Mouse (Mus musculus) layer of hippocampus, postnatal 10 days (tissue): Measurements from ENCODE around the gene Sptlc3. TPM values are rescaled to one million over a fixed set of nuclear protein-coding genes. Genes with fewer than 3 reads are reported as not detected.

Experiments
- DNase-seq, 2 experiments: peaks; one replicate each; pipeline ENCODE4 v3.0.0; 2021; ENCODE audit warnings: low spot score in 2 of 2
- long read RNA-seq: library from polyadenylated mRNA; stranded (forward); transcript quantifications from one replicate; pipeline ENCODE4 v2.0.0, GENCODE M21; 2023
- total RNA-seq, 2 experiments: library from RNA; stranded (reverse); gene quantifications; 2 replicates each; pipeline ENCODE4 v1.2.3; 2021

Gene Sptlc3
- total RNA-seq, result under 1 TPM in 1 of 2 experiments, not detected in 1; 0.21 TPM
- long read RNA-seq, result 0 reads

DNA sequence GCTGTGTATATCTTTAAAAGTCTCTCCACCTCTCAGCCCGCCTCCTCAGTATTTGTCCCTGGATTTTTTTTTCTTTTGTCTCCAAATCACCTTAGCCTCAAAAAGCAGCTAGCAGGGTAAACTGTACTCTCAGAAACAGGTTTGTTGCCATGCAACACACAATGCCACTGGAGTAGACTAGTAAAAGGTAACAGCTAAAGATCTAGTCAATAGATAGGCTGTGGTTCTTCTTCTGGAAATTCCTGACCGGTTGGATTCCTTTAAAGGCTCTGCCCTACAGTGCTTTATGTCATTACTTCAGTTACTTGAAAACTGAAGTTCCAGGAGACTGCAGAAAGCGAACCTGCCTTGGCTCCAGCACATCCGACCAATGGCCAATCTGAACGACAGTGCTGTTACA is at the start of gene Sptlc3:
TSS of gene Sptlc3 (plus strand) at position 78 of the 400 bp plus-strand sequence.
- no peak for DNase-seq

DNA sequence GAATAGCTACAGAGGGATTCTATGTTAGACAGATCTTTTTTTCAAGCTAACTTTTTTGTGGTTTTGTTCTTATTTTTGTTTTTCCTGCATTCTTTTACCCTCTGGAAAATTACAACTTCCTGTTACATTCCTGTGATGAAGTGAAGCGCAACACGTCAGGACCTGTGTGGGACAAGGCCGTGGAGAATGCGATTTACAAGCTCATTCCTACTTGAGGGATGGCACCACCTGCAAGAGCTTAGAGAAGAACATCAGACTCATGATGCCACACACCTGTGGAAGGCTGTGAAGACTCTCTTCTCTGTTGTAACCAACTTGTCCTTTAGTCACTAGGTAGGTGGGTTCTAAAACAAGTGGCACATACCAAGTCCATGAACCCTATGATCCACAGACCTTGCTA is 26.0 kb upstream of the Sptlc3 start:
- no peak for DNase-seq

DNA sequence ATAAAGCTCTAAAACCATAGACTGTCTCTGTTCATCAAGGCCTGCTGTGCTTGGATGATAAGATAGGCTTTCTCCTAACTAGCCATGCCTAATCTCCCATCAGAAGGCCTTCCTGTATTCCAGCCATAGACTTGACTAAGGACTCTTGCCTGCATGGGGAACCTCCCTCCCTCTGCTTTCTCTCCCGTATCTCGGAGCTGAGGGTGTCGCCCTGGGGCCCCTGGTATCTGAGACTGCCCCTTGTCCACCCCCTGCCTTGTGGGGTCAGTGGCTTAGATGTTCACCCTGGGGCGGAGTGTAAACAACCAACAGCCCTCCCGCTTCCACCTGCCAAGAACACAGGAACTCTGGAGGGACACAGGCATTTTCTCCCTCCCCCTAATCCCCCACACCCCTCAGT is 5.0 kb upstream of the Sptlc3 start:
- DNase-seq, result no peak

DNA sequence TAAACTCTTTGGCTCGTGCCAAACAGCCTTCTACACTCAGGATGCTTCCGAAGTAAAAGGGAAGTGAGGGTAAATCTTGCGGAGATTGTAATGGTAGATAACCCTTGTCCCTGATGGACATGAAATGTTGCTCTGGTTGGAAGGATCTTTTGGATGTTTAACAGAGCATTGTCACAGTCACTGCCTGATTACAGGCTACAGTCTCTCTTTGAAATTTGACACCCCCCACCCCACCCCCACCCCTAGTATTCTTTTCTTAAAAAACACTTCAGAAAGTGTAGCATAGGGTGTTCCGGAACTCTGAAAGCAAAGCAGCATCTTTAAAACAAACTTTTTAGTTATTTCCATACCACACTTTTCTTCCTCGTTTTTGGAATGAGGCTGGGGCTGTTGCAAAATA is 916 bp downstream of the Sptlc3 start:
- DNase-seq, result no peak

DNA sequence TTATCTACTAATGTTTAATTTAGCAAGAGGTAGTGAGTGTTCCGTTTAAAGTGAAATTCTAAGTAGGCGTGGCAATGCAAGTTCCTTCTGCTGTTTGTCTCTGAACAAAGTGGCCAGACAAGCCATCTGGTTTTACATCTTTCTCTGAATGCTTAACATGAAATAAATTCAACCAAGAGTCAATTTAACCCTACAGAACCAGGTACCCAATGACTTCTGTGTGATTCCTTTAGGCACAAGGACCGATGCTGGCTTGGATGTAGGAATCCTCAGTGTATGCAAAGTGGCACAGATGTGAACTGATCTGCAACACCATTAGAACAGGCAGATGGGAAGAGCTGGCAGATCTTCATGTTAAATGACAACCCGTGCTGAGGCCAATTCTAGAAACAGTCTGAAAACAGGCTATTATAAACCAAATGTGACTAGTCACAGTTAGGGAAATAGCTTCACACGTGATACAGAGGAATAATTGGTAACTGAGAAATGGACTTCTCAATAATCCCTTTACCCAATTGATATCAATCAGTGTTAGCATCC is 68.3 kb downstream of the Sptlc3 start:
- peak; percentile 23 to 32 for DNase-seq

DNA sequence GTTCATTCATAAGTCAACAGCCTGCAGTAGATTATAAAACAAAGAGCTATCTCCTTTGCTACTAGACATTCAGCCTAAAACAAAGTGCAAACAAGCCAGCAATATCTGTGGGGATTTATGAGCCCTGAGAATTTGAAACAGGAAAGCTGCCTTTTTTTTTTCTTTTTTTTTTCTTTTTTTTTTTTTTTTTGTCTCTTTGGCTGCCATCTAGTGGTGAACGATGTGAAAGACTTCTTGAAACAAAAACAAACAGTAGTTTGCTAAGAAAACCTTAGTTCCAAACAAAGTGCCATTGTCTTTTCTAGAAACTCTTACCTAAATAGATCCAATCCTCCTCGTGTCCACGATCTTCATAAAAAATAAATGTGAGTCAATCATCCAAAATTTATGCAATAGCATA is 85.6 kb downstream of the Sptlc3 start:
- no peak for DNase-seq

DNA sequence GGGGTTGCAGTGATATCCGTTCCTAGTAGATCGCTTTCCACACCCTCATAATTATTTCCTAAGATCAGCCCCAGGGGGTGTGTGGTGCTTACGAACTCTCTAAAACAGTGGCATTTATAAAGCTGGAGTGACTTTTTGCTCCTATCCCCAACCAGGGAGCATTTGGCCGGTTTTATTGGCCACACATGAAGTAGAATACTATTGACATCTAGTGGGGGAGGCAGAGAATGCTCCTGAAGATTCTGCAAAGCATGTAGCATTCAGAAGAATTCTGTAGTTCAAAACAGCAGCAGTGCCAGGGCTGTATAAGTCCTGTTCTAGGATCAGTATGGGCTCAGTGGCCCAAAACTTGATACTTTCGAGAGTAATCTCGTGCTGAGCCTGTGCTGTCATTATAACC is 89.1 kb downstream of the Sptlc3 start:
- peak in 1 of 2 experiments; percentile 20 for DNase-seq

DNA sequence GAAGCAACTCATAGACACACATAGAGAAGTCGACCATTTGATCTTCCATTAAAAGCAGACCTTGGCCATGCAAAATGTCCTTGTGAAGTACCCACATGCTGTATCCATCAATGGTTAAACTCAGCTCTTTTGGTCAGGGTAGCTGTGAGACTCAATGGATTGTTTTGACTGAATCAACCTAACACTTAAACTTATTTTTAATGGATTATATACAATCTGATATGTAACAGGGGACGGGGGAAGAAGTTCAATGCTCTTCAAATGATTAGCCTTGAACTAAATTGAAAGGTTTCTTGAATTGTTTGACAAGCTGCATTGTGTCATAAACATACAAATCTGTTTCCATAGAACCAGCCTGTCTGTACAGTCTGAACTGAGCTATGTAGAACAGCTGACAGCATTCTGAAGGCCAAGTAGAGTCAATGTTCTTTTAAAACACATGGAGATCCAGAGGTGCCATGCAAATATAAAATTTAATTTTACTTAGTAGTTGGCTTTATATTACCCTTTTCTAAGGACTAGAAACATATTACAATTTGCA is 94.0 kb downstream of the Sptlc3 start:
- no peak for DNase-seq

DNA sequence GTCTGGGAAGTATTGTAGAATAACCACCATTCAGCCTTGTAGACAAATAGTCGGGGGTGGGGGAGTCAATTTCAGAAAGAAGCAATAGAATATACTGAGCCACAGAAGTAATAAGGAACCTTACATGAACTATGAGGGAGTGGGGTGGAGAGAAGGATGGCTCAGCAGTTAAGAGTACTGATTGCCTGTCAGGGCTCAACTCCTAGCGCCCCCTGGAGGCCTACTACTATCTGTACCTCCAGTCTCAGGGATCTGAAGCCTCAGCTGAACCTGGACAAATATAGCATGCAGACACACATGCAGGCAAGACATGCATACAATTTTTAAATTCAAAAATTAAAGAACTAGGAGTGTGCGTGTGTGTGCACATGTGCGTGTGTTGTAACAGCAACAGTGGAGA is 96.2 kb downstream of the Sptlc3 start:
- DNase-seq, result peak; percentile 53 to 56

DNA sequence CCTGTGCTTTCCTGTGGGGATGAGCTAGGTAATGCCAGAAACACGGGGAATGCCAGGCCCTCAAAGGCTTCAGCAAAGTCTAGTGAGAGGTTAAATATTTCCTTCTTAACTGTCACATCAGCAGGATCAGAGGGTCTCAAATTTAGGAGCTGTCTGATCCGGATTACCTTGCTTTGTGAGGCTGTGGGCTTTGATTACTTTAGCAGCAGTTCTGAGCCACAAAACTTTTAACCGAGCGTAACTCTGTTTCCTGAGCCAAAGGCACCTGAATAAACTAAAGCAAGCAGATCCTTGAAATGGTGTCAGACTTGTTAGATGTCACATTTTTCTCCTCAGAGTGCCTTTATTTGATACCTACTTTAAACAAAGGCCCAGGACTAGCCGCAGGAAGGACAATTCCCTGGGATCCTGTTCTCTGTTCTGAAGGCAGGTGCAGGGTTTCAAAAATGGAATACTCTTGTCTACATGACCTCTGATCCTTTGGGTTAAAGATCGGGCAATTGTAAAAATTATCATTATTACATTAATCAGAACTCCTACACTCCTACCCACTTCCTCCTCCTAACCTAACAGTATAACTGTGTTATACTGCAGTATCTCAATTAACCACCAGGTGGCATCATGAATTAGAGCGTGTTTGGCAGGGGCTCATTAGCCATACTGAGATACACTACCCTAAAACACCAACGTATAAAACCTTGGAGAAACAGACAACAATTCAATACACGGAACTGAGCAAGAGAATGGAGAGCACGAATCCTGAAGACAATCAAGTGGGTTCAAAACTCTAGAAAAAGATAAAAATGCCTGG is 97.4 kb downstream of the Sptlc3 start:
- DNase-seq, result peak in 1 of 2 experiments; percentile 34

DNA sequence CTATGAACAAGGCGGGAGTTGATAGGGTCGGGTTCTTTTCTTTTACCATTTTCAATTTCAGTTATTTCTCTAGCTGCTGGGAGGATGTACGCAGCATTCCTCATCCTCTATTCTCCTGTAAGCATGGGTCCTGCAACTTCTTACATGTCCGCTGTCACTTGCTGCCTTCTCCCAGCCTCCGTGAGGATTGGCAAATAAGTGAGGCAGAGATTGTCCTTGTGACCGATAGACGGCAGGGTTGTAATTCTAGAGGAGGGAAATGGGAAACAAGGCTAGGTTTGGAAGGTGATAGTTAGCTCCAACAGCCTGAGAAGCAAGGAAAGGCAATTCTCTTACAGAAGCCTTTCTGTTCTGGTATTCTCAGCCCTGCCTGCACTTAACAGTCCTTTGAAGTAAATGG is 98.4 kb downstream of the Sptlc3 start:
- DNase-seq, result no peak

DNA sequence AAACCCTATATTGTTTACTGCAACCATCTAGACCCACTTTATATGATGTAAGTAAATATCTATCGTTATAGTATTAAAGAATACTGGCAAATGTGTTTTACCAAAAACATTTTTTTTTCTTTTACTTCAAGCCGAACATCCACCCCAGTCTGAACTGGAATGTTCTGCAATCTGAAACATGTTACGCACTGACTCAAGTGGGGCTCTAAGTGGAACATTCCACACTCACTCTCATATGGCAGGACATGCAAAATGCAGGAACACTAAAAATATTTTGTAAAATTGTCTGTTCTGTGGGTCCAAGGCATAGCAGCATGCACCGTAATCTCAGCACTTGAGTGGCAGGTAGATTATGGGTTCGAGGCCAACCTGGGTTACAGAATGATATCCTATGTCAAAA is 103.5 kb downstream of the Sptlc3 start:
- DNase-seq, result no peak

DNA sequence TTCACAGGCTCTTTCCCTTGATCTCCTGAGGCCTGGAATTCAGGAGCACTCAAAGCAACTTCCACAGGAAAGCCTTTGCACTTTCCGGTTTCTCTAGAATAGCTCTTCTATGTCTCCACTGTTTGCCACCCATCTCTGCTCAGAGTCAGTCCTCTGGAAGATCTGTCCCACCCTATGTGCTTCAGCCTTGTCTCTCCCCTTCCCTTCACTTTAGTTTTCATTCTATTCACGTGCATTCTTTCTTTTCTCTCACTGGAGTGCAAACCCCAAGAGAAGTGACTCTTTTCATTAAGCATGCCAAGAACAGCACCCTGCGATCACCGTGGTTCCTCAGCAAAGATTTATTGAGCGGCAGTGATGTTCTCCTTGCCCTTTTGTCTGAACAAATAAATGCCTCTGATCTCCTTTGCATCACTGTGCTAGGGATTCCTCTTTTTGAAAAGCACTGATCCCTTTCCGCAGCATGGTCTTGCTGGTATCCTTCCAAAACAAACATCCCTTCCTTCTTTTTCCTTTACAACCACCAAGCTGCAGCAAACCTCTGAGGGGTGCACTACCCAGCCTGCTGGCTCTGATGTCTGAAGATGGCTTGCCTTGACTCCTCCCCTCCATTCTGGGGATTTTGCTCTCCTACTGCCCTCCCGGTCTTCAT is 108.0 kb downstream of the Sptlc3 start:
- DNase-seq, result no peak

DNA sequence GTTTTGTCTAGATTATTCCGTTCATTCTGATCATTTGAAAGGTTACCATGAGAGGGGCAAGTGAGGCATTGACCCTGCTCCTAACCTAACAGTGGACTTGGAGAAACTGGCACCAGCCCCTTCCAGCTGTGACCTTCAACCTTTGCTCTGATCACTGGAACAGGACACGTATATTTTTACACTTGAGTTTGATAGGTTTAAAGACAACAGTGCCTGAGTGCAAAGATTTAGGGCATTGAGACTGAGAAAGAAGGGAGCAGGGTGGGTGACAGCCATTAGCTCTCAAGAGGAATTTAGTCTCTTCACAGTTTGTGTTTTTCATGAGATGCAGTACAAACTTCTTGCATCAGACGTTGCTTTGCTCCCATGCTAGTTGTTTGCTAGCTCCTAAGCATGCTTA is 114.5 kb downstream of the Sptlc3 start:
- no peak for DNase-seq

DNA sequence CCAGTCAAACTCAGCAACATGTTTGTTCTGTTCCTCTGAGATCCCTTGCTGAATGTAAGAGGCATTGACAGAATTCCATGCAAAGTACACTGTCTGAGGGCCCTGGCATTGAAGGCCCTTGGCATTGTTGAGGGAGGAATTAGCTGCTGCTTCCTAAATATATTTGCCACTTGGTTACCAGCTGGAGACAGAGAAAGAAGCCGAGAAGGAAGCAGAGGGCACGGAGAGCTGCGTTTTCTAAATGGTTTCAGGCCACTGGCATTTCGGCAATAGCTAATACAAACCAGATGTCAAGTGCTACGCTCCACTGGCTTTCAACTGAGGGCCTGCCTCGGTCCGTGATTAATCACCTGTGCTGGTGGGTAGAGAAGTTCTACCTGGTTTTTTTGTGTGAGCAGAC is 115.1 kb downstream of the Sptlc3 start:
- DNase-seq, result no peak

DNA sequence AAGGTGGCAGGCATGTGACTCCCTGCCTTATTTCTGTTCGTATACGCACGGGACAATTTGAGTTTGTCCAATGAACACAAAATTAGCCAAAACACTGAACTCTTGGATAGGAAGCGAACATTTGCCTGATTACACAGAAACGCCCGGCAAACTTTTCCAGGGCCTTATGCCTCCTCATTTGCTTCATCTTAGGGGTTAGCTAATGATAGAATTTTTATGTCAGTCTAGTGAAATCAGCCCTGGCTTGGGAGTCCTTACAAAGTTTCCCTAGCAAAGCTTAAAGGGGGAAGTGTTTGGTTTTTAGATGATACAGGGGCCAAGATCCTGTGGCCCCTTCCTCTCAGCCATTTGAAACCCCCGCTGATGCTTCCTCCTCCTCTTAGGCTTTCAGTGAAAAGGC is 115.5 kb downstream of the Sptlc3 start:
- no peak for DNase-seq

DNA sequence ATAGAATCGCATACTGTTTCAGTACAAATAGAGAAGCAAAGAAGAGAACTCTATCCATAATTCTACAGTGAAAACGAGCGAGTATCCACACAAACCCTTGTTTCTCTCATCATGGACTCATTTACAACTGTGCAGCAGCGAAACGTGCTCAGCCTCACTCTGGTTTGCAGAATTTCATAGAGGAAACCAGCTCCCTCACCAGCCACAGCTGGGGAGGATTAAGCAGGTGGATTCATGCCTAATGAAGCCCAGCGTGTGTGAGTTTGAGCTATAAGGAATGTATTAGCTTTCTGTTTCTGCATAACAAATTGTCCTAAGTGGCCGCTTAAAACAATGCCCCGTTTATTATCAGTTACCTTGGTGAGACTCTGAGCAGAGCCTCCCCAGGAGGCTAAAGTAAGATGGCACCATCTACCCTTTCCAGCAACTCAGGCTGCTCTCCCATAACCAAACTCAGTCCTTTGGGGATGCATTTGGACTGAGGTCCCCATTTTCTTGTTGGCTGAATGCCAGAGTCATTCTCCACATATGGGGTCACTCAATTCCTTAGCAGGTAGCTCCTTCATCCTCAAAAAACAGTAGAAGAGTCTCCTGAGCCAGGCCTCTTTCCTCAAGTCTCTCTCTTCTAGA is 116.1 kb downstream of the Sptlc3 start:
- DNase-seq, result no peak

DNA sequence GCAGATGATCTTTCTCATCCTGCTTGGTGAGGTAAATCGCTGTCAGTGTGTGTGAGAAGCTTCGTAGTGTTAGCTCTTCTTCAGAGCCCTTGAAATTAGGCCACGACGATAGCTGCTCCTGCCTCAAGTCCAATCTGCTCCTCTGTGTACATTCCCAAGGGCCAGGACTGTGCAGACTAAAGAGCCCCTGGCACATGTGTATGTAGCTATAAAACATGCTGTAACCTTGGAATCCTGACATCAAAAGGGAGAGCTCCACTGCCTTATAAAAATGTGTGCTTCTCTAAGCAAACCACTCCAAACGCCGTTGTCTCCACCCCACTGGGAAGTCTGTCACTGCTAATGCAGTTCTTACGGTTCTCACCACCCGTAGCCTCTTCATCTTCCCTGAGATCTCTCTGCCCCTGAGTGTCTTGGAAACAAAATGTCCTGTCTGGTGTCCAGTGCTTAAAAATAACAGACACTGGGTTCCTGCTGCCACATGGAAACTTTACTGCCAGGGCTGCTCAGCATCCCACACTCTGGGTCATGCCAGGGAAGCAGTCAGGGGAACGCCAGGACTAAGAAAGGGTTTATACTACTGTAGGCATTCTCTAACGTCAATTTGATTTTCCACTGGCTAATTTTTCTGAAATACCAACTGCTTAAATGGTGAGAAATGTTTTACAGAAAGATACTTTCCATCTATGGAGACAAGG is 118.8 kb downstream of the Sptlc3 start:
- DNase-seq, result no peak

DNA sequence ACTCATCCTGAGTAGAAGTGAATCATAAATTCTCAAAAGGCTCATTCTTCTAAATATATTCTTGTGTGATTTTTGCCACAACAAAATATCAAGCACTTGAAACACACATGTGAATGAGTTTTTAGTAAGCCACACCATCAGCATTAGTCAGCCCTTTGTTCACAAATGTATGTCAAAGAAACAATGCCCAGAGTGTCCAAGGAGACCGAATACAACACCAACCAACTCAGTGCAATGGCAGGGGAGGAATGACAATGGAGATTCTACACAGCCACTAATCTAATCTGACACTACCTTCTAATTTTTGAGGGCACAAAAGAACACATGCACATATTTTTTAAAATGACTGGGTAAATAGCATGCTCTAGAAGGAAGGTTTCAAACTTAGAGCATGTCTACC is 132.8 kb downstream of the Sptlc3 start:
- no peak for DNase-seq

DNA sequence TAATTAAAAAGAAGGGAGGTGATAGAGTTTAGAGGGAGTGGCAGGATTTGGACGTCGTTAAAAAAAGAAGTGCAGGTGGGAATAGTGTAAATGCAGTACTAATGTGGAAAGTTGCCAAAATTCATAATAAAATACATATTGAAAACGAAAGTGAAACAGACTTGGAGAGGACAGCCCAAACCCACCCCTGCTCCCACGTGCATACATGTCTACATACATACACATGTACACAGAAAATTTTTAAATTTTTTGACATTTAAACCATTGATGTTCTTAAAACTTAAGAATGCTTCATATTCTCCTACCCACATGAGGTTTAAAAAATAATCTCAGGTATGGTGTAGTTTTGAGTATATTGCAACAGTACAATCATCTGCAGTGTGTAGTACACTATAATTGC is 135.0 kb downstream of the Sptlc3 start:
- DNase-seq, result no peak

DNA sequence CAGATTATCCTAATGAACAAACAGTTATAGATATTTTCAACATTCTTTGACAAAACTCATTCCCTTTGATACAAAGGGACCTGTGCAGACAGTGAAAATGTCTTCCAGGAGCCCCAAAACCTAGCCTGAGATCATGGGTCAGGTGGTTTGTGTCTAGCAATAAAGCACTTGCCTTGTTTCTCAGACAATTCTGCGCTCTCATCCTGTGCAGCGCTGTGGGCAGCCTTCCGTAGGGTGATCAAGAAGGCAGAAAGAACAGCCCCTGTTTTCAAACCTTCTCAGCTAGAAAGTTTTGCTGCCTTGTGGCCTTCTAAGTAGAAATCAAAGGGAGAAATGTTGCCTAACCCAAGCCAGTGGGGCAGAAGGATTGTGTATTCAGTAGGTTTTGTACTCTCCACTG is 135.9 kb downstream of the Sptlc3 start:
- no peak for DNase-seq
